Mouse (Mus musculus): ENCODE measurements around the gene Itpr3. TPM values are rescaled to one million over a fixed set of nuclear protein-coding genes. Genes with fewer than 3 reads are reported as not detected.

The Itpr3 gene
- polyA plus RNA-seq, 1 experiment from 2014 or later, result 0.41 TPM

- WGBS, result 81% methylated on average over 8 of the region's 8 CpGs
- Histone ChIP-seq H3K36me3 (ENCODE audit: poor library complexity, severe bottlenecking) (no peaks in the 10 kb centered on the region), H3K4me1 (peaks cover 8% of the 10 kb centered on the region), H3K9me3 (replicated peaks) (no peaks in the 10 kb centered on the region; the same call in 1 of the 2 replicates), H3K27ac (no peak overlapping the region), H3K4me2 (no peak overlapping the region), H3K9ac (no peak overlapping the region), H3K4me3 (no peak overlapping the region), H3K27me3 (peaks cover 44% of the 10 kb centered on the region)
- ATAC-seq, result no peak
Measured at GRCm38 (mm10) chr17:27060698-27061097, 3.6 kb downstream of the Itpr3 start.

DNA sequence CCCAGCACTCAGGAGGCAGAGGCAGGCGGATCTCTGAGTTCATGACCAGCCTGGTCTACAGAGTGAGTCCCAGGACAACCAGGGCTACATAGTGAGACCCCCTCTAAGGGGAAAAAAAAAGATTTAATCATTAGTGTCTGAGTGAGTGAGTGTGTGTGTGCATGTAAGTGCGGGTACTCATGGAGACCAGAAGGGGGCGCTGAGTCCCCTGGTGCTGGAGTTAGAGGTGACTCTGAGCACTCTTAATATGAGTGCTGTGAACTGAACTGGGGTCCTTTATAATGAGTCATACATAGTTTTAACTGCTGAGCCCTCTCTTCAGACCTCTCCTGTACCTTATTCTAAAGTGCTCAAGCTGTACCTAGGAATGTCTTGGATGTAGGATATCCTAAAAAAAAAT, 4.6 kb downstream of the Itpr3 start:
- no peak overlapping the region for H3K4me2 ChIP-seq
- H3K9ac ChIP-seq, result no peak overlapping the region
- no peaks in the 10 kb centered on the region; the same call in 1 of the 2 replicates for H3K9me3 ChIP-seq (replicated peaks)
- H3K4me1 ChIP-seq, result peaks cover 7% of the 10 kb centered on the region
- ATAC-seq, result no peak
- H3K4me3 ChIP-seq, result no peak overlapping the region
- 86% methylated on average over 3 of the region's 3 CpGs for WGBS
- no peak overlapping the region for H3K27ac ChIP-seq
- peaks cover 34% of the 10 kb centered on the region for H3K27me3 ChIP-seq
- H3K36me3 ChIP-seq (ENCODE audit: poor library complexity, severe bottlenecking), result no peaks in the 10 kb centered on the region

DNA sequence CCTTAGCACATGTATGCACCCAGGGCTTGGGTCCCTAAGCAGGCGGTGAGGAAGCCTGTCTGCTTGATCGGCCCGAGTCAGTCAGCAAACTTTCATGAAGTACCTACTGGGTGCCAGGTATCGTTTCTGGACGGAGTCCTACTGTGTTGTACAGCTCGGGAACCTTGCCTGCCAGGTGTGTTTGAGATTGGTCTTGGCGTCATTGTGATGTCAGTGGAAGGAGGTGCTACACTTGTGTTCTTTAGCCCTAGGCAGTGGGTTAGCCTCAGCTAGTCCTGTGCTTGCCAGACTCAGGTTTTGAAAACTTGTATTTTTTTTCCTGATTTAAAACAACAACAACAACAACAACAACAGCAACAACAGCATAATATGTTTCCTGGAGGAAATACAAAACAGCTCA, 5.6 kb downstream of the Itpr3 start:
- H3K4me3 ChIP-seq, result no peak overlapping the region
- H3K27ac ChIP-seq, result no peak overlapping the region
- no peaks in the 10 kb centered on the region; the same call in 1 of the 2 replicates for H3K9me3 ChIP-seq (replicated peaks)
- H3K27me3 ChIP-seq, result peaks cover 24% of the 10 kb centered on the region
- no peaks in the 10 kb centered on the region for H3K4me1 ChIP-seq
- H3K9ac ChIP-seq, result no peak overlapping the region
- 95% methylated on average over 7 of the region's 7 CpGs for WGBS
- no peak for ATAC-seq
- no peaks in the 10 kb centered on the region for H3K36me3 ChIP-seq (ENCODE audit: poor library complexity, severe bottlenecking)
- H3K4me2 ChIP-seq, result no peak overlapping the region

GRCm38 (mm10) chr17:27063717-27064116, 6.6 kb downstream of the Itpr3 start:
- Histone ChIP-seq H3K9ac (no peak overlapping the region), H3K9me3 (replicated peaks) (no peaks in the 10 kb centered on the region; the same call in 1 of the 2 replicates), H3K36me3 (ENCODE audit: poor library complexity, severe bottlenecking) (no peaks in the 10 kb centered on the region), H3K4me1 (no peaks in the 10 kb centered on the region), H3K27ac (0 out of 2 replicates have a peak overlapping the region, but pooled peaks have one; percentile 2), H3K4me2 (no peak overlapping the region), H3K4me3 (no peak overlapping the region), H3K27me3 (peaks cover 14% of the 10 kb centered on the region)
- ATAC-seq, result no peak
- 70% methylated on average over 5 of the region's 6 CpGs for WGBS

GRCm38 (mm10) chr17:27064195-27064594, 7.1 kb downstream of the Itpr3 start:
- Histone ChIP-seq H3K4me3 (no peak overlapping the region), H3K36me3 (ENCODE audit: poor library complexity, severe bottlenecking) (no peaks in the 10 kb centered on the region), H3K27me3 (peaks cover 9% of the 10 kb centered on the region), H3K9ac (no peak overlapping the region), H3K27ac (0 out of 2 replicates have a peak overlapping the region, but pooled peaks have one; percentile 2), H3K4me1 (no peaks in the 10 kb centered on the region), H3K4me2 (no peak overlapping the region), H3K9me3 (replicated peaks) (no peaks in the 10 kb centered on the region; the same call in 1 of the 2 replicates)
- ATAC-seq, result no peak
- WGBS, result 71% methylated on average over 2 of the region's 2 CpGs

GRCm38 (mm10) chr17:27066065-27066464, 9.0 kb downstream of the Itpr3 start:
- WGBS, result 86% methylated on average over 7 of the region's 7 CpGs
- H3K27ac ChIP-seq, result no peak overlapping the region
- H3K4me3 ChIP-seq, result no peak overlapping the region
- H3K4me1 ChIP-seq, result peaks cover 6% of the 10 kb centered on the region; the same call in 1 of the 2 replicates
- H3K9ac ChIP-seq, result no peak overlapping the region
- no peaks in the 10 kb centered on the region for H3K27me3 ChIP-seq
- H3K4me2 ChIP-seq, result no peak overlapping the region
- H3K9me3 ChIP-seq (replicated peaks), result no peaks in the 10 kb centered on the region; the same call in 1 of the 2 replicates
- H3K36me3 ChIP-seq (ENCODE audit: poor library complexity, severe bottlenecking), result no peaks in the 10 kb centered on the region
- no peak for ATAC-seq

DNA sequence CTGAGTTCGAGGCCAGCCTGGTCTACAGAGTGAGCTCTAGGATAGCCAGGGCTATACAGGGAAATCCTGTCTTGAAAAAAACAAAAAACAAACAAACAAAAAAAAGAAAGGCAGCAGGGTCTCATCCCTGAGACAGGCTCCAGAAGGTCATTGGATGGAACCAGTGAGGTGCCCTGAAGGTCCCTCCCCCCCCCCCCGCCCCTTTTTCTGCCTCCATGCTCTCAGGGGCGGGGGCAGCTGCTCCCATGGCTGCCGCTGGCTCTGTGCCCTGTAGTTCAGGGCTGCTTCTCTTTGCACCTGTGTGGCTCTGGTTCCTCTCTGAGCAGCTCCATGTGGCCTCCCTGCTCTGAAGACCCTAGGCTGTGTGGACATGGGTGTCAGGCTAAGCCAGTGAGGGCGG, 12.0 kb downstream of the Itpr3 start:
- no peak for ATAC-seq
- Histone ChIP-seq H3K9me3 (replicated peaks) (no peaks in the 10 kb centered on the region), H3K36me3 (ENCODE audit: poor library complexity, severe bottlenecking) (no peaks in the 10 kb centered on the region), H3K4me1 (peaks cover 6% of the 10 kb centered on the region; the same call in 1 of the 2 replicates), H3K4me3 (no peak overlapping the region), H3K27ac (no peak overlapping the region), H3K4me2 (no peak overlapping the region), H3K27me3 (no peaks in the 10 kb centered on the region), H3K9ac (no peak overlapping the region)
- 73% methylated on average over 5 of the region's 5 CpGs for WGBS

- ATAC-seq, result no peak
- Histone ChIP-seq H3K27ac (no peak overlapping the region), H3K36me3 (ENCODE audit: poor library complexity, severe bottlenecking) (no peaks in the 10 kb centered on the region), H3K4me2 (no peak overlapping the region), H3K9me3 (replicated peaks) (no peaks in the 10 kb centered on the region), H3K27me3 (no peaks in the 10 kb centered on the region), H3K9ac (no peak overlapping the region), H3K4me1 (peaks cover 6% of the 10 kb centered on the region; the same call in 1 of the 2 replicates), H3K4me3 (no peak overlapping the region)
- 89% methylated on average over 7 of the region's 7 CpGs for WGBS
Measured at GRCm38 (mm10) chr17:27070913-27071312, 13.8 kb downstream of the Itpr3 start.

DNA sequence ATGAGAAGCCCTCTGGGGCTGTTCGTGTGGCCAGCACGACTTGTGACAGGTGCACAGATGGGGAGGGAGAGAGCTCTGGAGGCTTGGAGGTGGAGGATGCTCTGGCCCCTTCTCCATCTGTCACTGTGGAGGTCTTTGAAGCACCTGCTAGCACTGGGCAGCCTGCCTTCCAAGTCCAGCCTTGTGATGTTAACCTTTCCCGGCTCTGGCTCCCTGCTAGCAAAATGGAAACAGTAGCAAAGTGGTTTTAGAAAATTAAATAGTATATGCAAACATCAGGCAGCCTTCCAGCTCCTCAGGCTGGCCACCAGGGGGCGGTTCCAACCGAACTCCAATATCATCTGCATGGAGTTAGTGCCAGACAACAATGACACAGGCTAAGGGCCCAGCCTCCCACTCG, 14.5 kb downstream of the Itpr3 start:
- H3K9me3 ChIP-seq (replicated peaks), result no peaks in the 10 kb centered on the region
- 42% methylated on average over 6 of the region's 6 CpGs for WGBS
- ATAC-seq, result no peak
- H3K27ac ChIP-seq, result no peak overlapping the region
- no peak overlapping the region for H3K4me2 ChIP-seq
- H3K36me3 ChIP-seq (ENCODE audit: poor library complexity, severe bottlenecking), result no peaks in the 10 kb centered on the region
- no peaks in the 10 kb centered on the region for H3K27me3 ChIP-seq
- H3K9ac ChIP-seq, result no peak overlapping the region
- H3K4me1 ChIP-seq, result peaks cover 6% of the 10 kb centered on the region; the same call in 1 of the 2 replicates
- H3K4me3 ChIP-seq, result no peak overlapping the region

DNA sequence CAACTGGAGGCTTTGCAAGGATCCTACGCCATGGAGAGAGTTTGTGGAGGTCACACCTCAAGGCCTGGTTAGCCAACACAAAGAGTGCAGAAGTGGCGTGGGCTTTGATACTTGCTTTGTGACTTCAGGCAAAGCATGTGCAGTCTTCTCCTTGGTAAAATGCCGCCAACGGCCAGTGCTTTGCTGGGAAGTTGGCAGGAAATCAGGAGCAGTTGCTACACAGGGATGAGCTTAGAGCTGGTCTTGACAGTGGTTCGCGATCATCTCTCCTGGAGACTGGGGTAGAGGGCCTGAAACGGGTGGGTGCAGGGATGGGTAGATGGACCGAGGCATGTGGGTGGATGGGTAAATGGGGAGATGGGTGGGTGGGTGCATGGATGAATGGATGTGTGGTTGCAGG, 15.3 kb downstream of the Itpr3 start:
- no peak overlapping the region for H3K4me2 ChIP-seq
- no peak overlapping the region for H3K4me3 ChIP-seq
- H3K9ac ChIP-seq, result no peak overlapping the region
- no peak for ATAC-seq
- H3K27ac ChIP-seq, result no peak overlapping the region
- H3K4me1 ChIP-seq, result peaks cover 6% of the 10 kb centered on the region; the same call in 1 of the 2 replicates
- H3K27me3 ChIP-seq, result no peaks in the 10 kb centered on the region
- no peaks in the 10 kb centered on the region for H3K36me3 ChIP-seq (ENCODE audit: poor library complexity, severe bottlenecking)
- H3K9me3 ChIP-seq (replicated peaks), result no peaks in the 10 kb centered on the region
- WGBS, result 95% methylated on average over 8 of the region's 8 CpGs

DNA sequence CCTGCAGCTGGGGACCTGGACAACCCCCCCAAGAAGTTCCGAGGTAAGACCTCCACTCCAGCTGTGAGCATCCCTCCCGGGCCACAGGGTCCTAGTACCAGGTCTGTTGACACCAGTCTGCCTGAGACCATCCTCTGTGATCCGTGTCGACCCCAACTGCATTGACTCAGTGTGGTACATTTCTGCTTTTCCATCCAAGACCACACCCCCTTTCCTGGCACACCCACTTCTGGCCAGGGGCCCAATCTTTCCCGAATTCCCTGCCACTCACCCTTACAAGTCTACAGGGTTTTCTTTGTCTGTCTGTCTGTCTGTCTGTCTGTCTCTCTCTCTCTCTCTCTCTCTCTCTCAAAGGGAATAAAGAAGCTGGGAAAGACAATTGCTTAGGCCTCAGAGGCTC, 16.0 kb downstream of the Itpr3 start:
- H3K4me1 ChIP-seq, result peaks cover 6% of the 10 kb centered on the region; the same call in 1 of the 2 replicates
- ATAC-seq, result no peak
- no peak overlapping the region for H3K9ac ChIP-seq
- no peaks in the 10 kb centered on the region for H3K27me3 ChIP-seq
- H3K9me3 ChIP-seq (replicated peaks), result peaks cover 4% of the 10 kb centered on the region; the same call in 1 of the 2 replicates
- H3K27ac ChIP-seq, result no peak overlapping the region
- H3K36me3 ChIP-seq (ENCODE audit: poor library complexity, severe bottlenecking), result no peaks in the 10 kb centered on the region
- H3K4me3 ChIP-seq, result no peak overlapping the region
- H3K4me2 ChIP-seq, result no peak overlapping the region
- WGBS, result 73% methylated on average over 5 of the region's 5 CpGs

DNA sequence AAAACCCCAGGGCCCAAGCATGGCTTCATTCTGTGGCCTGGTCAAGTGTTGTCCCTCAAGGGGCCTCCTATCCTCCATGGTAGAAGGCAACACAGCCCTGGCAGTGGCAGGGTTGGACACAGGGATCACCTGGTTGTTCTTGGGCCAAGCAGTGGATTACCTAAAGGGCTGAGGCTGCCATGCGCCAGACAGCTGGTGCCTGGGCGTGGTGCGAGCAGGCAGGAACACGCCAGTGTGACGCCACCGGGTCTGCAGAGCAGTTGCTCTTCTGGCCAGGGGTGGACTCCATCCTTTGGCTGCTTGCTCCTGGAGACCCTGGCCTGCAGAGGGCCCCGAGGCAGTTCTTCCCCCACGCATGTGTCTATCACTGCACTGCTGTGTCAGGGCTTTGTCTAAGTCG, 16.7 kb downstream of the Itpr3 start:
- H3K4me1 ChIP-seq, result peaks cover 6% of the 10 kb centered on the region; the same call in 1 of the 2 replicates
- H3K27ac ChIP-seq, result no peak overlapping the region
- H3K36me3 ChIP-seq (ENCODE audit: poor library complexity, severe bottlenecking), result no peaks in the 10 kb centered on the region
- H3K9ac ChIP-seq, result no peak overlapping the region
- 76% methylated on average over 9 of the region's 9 CpGs for WGBS
- H3K4me3 ChIP-seq, result no peak overlapping the region
- peaks cover 4% of the 10 kb centered on the region; the same call in 1 of the 2 replicates for H3K9me3 ChIP-seq (replicated peaks)
- no peaks in the 10 kb centered on the region for H3K27me3 ChIP-seq
- ATAC-seq, result no peak
- no peak overlapping the region for H3K4me2 ChIP-seq

DNA sequence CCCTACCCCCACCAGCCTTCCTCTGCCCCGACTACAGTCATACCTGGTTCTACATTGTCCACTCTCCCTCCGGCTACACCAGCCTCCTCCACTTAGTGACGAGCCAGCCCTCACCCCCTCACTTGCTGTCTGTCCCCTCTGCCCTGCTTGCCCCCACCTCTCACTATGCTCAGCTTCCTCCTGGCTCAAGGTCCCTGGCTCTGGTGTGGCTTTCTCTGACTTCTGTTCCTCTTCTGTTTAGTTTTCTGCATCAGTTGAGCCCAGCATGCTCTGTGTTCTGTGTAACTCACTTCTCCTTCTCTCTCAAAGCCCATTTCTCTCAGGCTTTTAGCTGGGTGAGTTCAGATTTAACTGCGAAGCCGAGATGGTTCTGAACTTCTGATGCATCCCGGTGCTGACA, 17.1 kb downstream of the Itpr3 start:
- 67% methylated on average over 6 of the region's 6 CpGs for WGBS
- no peaks in the 10 kb centered on the region for H3K27me3 ChIP-seq
- H3K9me3 ChIP-seq (replicated peaks), result peaks cover 4% of the 10 kb centered on the region; the same call in 1 of the 2 replicates

More for the DNA sequence above, 17.1 kb downstream of the Itpr3 start:
- H3K36me3 ChIP-seq (ENCODE audit: poor library complexity, severe bottlenecking), result no peaks in the 10 kb centered on the region
- no peak for ATAC-seq
- H3K4me1 ChIP-seq, result peaks cover 6% of the 10 kb centered on the region; the same call in 1 of the 2 replicates
- H3K4me3 ChIP-seq, result no peak overlapping the region
- H3K9ac ChIP-seq, result no peak overlapping the region
- H3K4me2 ChIP-seq, result no peak overlapping the region
- no peak overlapping the region for H3K27ac ChIP-seq

Data from forebrain, embryonic 13.5 days (tissue).